Mouse (Mus musculus) layer of hippocampus, adult 9-11 months (tissue): ENCODE results near the gene Gm43064.

Experiments used
- DNase-seq: peaks from one replicate; pipeline ENCODE4 v3.0.0; 2022

Gene Gm43064

DNA sequence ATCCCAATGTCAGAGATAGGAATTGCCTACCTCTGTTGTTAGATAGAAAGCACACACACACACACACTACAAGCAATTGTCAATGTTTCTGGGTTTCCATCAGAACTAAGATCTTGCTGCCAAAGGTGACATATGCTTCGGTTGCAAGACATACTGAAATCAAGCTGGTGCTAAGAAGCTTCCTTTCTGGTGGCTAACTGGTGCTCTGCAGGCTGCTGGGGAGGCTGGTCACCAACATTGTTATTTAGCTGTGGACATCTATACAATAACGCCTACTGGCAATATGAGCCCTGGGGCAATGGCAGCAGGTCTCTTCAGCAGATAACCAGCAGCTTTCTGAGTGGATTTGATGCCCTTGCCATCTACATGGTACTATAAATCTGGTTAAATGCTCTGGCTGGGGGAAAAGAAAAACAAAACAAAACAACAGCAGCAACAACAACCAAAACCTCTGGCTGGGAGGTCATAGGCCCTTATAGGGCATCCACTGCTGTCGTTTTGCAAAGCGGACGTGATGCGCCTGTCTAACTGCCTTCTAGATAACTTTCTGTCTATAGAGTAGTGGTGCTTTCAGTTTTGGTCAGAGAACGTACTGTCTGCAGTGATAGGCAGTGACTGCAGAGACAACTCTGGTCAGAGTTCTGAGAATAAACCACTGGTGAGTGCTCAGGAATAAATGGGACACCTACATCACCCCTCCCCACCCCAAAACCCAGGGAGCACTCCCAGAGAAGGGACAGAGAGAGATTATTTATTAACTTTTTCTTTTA, 47.8 kb downstream of the Gm43064 start:
- DNase-seq: no peak

DNA sequence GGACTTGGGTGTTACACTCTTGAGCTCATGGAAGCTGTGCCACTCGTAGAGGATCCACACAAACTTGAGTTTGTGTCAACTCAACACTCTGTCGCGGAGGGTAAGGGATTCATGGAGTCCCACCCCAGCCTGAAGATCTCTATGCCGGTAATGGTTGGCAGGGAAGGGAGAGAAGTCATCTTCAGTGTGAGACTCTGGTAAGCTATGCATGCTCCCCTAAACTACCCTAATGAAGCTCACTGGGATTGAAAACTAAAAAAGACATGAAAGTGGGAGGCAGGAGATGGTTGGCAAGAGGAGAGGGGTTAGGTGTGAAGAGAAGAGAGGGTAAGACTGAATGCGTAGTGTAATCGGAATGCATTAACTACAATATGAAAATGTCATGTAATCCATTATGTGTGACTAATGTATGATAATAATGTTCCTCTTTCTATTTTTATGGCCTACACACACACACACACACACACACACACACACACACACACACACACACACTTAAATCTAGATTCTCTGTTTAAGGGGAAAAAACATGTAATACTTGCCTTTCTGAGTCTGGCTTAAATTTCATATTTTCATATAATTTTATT, 48.7 kb downstream of the Gm43064 start:
- DNase-seq: no peak

DNA sequence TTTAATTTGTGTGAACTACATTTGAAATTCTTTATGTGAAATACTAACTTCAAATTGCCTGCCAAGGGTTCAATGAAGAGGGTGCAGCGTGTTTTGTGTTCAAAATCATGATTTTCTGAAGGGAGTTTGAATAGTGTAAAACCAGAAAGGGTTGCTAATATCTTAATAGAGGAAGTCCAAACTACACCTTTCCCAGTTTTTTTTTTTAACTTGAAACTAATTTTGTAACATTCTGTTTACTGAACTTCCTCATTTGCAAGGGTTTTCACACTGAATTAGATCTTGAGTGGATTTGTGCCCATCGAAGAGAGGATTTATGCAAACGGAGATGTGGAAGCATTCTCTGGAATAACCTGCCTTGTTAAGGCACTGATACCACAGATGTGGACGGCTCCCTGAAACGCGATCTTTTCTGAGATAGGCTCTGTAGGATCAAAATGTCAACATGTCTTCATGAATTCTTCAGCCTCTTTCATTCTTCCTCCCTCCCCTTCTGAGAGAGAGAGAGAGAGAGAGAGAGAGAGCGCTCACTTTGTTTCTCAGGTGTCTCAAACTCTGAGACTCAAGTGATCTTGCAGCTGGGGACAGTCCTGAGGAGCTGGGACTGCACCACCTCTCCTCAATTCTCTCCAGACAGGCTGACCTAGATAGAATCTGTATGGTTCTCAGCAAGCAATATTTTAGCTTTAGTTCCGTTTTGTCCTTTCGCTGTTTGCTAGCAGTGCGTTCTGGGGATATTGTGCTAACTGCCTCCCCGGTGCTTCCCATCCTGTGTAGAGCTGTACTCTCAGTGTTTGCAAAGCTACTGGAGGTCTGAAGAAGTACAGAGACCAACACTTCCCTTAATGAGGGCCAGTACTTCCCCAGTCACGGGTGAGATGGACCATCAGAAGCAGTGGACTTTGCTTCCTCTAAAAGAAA, 49.8 kb downstream of the Gm43064 start, which contains the start of gene Ptpn22:
TSS of gene Ptpn22 (plus strand) at position 915 of the 921 bp plus-strand sequence.
- DNase-seq: no peak

DNA sequence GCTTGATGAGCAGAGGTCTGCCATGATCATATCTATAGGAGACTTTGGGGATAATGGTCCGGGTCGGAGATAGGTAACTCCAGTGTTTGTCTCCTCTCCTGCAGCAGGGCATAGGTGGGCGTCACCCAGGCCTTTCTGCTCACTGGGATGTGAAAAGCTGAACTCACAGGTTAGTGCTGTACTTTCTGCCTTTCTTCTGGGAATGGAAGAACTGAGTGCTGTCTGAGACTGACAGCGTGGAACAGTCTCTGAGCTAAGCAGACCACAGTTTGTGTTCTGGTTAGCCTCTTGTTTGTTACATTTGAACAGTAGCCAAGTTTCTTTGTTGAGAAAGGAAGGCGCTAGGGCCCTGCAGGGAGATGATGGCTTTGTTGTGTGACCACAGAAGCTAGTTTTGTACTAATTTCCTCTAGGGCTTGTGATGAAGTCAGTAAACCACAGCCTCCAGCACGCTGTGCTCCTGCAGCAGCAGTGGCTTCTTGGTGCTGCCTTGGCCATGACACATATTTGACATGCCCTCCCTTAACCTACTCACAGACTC, 50.5 kb downstream of the Gm43064 start:
- DNase-seq: peak; percentile 23

DNA sequence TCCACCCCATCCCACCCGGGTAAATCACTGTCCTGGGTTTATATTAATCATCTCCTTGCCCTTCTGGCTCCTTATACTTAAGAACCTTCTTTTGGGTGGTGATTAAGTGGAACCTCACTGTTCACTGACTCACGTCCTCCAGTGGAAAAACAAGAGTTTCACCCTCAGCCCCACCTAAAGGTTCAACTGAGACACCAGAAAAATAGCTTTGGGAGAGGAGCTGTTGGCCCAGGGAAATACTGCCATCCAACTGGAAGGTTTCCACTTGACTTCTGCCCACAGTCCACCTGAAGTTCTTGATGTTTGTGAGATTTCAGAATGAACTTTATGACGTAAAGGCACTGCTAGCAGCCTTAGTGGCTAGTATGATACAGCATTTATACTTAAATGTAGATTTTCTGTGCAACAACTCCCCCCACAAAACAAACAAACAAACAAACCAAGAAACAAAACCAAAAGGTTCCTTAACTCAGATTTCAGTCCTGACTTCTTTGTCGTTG, 53.4 kb downstream of the Gm43064 start:
- DNase-seq: no peak

DNA sequence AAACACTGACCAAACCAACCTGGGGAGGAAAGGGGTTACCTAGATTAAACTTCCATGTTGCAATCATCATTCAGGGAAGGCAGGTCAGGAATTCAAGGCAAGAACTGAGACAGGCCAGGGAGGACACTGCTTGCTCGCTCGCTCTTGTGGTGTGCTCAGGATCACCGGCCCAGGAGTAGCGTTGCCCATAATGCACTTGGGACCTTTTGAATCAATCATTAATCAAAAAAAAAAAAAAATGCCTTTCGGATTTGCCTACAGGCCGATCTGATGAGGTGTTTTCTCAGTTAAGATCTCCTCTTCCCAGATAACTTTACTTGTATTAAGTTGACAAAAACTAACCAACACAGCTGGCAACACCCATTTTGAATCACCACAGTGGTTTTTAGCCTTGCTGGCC, 54.8 kb downstream of the Gm43064 start:
- DNase-seq: no peak

DNA sequence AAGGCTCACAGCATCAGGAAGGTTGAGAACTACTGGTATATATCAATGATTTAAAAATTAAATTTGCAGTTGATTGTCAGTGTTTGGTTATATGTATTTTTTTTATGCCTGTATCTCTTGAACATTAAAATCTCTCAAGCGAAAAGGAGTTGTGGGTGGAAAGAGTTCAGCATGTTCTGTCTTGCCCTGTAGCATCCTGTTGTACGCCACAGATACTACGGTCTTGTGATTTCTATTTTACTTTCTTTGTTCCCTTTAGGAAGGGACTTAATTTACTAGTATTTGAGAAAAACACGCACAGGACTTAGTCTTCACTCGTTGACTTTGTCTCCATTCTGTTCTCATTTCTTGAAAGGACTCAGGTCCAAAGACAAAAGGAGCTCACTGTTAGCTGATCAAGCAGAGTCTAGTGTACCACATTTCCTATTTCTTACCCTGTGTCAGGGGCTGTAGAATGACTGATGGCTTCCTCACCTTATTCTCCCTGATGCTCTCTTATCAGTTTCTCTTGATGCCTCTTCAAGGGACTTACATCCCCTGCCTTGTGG, 58.1 kb downstream of the Gm43064 start:
- DNase-seq: no peak

DNA sequence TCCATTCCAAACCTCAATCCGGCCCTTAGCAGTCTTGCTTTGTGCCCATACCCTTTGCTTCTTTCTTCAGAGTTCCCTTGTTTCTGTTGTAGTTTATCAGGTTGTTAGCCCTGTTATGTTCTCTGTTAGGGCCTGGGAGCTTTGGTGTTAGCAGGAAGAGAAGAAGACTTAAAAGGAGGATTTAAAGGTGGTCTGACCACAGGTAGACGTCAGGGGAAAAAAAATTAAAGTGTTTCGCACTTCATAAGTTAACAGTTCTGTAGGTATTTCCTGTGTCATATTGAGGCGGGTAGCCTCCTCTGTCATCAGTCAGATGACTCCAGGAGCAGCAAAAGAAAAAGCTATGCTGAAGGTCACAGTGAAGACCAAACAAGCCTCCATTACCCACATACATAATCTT, 58.6 kb downstream of the Gm43064 start:
- no peak for DNase-seq

DNA sequence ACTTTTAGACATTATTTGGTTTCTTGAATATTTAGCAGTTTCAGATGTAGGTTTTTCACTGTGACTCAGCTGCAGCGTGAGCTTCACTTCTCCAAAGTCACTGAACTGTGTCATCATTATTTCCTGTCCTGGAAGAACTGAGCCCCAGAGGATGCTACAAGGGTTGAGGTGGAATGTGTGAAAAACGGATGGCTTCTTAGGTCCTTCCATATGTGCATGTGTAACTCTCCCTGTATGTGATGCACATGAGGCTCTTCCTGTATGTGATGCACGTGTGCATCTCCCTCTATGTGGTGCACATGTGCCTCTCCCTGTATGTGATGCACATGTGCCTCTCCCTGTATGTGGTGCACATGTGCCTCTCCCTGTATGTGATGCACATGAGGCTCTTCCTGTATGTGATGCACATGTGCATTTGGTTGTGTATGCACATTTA, 63.3 kb downstream of the Gm43064 start:
- DNase-seq: no peak

DNA sequence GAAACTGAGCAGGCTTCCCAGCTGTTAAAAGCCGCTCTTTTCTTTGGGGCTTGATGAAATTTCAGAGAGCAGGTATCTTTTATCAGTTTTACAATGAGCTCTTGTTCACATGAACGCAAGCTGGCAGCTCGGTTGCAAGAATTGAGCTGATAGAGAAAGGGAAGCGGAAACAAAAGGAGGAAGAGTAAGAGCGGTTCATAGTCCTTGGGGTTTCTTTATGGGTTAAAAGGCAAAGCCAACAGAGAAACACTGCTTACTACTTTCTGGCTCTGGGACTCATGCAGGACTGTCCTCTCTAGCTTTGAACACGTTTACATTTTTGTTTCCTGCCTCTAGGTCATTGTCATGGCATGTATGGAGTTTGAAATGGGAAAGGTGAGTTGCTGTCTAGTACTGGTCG, 65.0 kb downstream of the Gm43064 start:
- no peak for DNase-seq

DNA sequence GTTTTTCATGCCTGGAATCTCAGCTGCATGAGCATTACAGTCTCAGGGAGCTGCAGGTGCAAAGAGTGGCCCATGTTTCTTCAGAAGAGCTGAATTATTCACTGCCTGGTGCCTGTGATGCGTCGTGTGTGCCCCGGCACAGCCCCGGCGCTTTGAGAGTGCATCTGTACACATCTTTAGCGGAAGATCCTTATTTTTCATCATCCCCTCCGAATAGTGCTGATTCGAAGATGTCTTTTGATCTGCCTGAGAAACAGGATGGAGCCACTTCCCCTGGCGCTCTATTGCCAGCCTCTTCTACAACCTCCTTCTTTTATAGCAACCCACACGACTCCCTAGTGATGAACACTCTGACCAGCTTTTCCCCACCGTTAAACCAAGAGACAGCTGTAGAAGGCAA, 76.6 kb downstream of the Gm43064 start:
- DNase-seq: no peak

DNA sequence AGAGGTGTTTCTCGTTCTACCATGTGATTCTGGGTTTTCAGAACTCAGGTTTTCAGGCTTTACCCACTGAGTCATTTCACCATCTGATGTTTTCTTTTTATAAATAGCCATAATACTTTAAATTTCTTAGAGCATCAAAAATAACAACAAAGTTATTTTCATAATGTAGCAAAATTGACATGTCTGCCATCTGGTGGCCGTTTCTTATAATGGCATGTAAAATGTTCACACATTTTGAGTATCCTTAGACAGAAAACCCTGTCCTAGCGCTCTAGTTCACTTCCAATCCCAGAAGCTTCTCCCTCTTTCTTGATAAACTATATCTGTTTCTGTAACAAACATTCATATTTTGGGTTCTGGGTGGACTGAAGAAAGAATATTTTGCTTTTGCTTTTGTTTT, 78.2 kb downstream of the Gm43064 start:
- DNase-seq: peak; percentile 14
